Mouse (Mus musculus): ENCODE data around the gene Mical3.

DNA sequence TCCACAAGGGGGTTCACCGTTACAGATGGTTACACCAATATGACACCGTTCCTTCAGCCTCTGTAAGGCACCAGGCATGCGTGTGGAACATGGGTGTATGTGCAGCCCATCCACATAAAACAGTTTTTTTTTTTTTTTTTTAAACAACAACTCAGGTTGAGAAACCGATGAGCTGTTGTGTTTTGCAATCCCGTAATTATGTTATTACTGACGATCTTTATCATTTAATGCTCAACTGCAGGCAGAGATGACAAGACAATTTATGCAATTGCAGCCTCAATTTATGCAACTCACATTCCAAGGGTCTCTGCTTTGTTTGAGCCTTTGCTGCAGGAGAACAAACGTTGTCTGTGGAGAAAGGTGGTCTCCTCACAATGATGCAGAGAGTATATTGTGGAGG is 49.0 kb upstream of the Mical3 start:
- TF ChIP-seq CTCF (IDR thresholded peaks at IDR 0.05; ENCODE audit: borderline replicate concordance, extremely low read depth, insufficient read depth, insufficient read length) (no peak), POLR2A (IDR thresholded peaks at IDR 0.05; ENCODE audit: borderline replicate concordance, extremely low read depth, insufficient read depth, insufficient read length, poor library complexity, severe bottlenecking) (no peak)

Data from brain, embryonic 14.5 days (tissue).